Mouse (Mus musculus): Measurements from ENCODE around the gene Zfp946.
A peak's percentile ranks its signal among the peaks of the same experiment; 100 is the strongest.

The Zfp946 gene

DNA sequence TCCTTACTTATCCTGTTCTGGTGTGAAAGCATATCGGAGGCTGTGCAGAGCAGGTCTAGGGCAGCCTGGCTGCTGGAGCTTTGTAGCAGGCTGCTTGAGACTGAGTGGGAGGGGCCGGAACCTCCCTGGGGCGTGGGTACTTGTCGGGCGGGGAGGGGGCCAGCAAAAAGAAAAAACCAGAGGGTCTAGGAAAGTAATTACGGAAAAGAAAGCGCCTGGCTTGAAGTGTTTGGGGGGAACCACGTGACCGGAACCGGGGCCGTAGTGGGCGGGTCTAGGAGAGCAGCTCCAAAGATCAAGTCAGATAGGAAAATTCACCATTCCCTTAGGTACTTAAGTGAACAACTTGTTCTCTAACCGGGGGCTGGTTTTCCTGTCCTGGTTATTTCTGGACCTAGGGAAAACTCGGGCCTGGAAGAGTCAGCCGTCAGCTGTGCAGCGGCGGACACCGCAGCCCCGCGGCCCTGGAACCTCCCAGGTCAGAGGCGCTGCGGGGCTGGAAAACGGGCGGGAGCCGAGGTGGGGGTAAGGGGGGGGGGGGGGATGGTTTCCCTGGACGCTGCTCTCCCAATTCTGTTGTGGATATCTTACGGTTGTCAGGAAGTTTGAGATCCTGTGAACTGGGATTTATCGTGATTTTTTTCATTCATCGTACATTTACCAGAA is at the start of gene Zfp946:
Zfp946 (plus strand) TSS at position 271 of the 666 bp plus-strand sequence.
- ATAC-seq (ENCODE audit: insufficient number of reproducible peaks, low FRiP score, low TSS enrichment): peak; percentile 74

DNA sequence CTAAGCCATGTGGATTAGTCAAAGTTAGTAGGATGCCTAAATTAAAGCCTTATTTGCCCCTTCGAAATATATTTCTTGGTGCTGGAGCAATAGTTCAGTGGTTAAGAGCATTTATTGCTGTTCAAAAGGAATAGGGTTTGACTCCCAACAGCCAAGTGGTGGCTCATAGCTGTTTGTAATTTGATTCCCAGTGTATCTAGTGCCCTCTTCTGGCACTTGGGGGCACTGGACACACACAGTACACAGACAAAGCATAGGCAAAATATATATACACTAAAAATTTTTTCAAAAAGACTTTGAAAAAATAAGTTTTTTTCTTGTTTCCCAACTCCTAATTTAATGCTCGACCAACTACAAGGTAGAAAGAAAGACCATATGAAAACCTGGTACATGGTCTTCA is 13.3 kb upstream of the Zfp946 start:
- no peak for ATAC-seq (ENCODE audit: insufficient number of reproducible peaks, low FRiP score, low TSS enrichment)

DNA sequence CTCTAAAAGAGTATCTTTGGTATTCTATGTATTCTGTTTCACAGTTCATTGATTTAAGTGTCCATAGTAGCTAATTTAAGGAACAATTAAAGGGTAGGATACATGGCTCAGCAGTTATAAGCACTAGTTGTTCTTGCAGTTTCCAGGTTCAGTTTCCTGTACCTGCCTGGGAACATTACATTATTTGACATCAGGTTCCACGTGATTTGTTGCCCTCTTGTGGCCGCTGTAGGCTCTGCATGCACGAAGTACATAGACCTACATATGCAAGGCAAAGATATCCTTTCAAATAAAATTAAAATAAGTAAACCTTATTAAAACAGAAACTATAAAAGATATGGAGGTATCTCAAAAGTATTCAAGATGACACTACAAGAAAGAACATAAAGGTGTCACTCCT is 6.5 kb upstream of the Zfp946 start:
- no peak for ATAC-seq (ENCODE audit: insufficient number of reproducible peaks, low FRiP score, low TSS enrichment)

DNA sequence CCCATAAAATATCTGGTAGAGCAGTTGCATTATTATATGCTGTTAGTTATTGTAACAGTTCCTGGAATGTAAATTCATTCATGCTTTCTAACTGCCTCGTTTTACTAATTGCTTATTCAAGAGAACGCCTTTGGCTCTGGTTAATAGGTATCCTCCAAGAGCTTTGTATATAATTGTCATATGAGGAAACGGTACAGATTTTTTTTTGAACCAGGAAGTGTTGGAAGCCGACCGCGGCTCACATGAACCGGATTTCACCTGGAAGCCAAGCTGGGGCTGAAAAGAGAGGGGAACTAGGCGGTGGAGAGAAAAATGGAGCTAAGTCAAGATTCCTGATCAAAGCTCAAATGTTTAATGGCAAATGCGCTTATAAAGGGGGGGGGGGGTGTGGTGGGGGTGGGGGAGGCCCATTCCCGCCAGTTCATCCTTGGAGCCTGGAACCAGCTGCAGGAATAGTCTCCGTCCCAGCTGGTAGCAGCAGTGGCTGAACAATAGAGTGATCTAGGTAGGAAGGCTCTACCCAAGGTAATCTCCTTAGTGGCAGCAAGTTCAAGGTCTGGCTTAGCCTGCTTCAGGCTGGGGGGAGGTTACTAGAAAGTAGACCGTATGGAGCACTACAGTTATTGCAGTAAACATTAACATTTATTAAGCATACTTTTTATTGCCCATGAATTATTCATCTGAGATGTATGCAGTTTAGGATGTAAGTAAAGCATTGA is 773 bp downstream of the Zfp946 start:
- no peak for ATAC-seq (ENCODE audit: insufficient number of reproducible peaks, low FRiP score, low TSS enrichment)

DNA sequence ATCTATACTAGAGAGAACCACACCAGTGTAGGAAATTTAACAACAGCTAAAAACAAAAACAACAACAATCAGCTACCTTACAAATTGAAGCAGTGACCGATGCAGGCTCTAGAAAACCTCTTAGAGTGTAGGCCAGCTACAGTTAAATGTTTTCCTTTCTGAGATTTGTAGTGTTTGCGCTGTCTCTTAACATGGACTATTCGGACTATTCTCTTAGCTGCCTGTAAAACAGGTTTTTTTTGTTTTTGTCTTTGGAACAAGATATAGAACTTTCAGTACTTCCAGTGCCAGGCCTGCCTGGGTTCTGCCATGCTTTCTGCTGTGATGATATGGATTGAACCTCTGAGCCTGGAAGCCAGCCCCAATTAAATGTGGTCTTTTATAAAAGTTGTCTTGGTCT is 23.7 kb downstream of the Zfp946 start:
- ATAC-seq (ENCODE audit: insufficient number of reproducible peaks, low FRiP score, low TSS enrichment): no peak

DNA sequence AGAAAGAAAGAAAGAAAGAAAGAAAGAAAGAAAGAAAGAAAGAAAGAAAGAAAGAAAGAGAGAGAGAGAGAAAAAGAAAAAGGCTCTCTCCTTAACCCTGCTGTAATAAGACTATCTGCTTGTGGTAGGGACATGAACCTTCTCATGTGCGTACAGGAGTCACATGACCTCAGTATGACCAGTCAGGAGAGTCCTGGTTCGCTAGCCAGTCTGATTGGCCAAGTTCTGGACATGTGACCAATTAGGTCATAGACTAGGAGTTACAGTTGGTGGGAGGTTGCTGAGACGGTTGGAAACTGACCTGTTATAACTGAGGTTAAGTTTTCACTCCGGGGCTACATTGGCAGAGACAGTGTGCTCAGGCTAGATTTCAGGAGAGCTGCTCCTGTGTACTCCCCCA is 73.1 kb downstream of the Zfp946 start:
- ATAC-seq (ENCODE audit: insufficient number of reproducible peaks, low FRiP score, low TSS enrichment): no peak

All from cerebellum, adult (tissue).